Mouse (Mus musculus) embryonic facial prominence, embryonic 15.5 days (tissue): ENCODE data around the gene Dguok. TPM values are rescaled to one million over a fixed set of nuclear protein-coding genes. Genes with fewer than 3 reads are reported as not detected.

Source experiments
- ATAC-seq: fragments of 200-750 bp; cut with Nextera tagmentation; 2 replicates; pipeline ENCODE4 v1.8.0; 2017; ENCODE audit warnings: low read depth, moderate TSS enrichment; ENCODE audit not compliant: insufficient number of reproducible peaks, low FRiP score, low TSS enrichment
- H3K27ac ChIP-seq: fragments of 300-500 bp; sonication (generic); replicated peaks from 2 replicates; pipeline ENCODE4 v1.5.1; 2015; ENCODE audit warnings: mild to moderate bottlenecking, inconsistent platforms
- H3K27me3 ChIP-seq: fragments of 300-500 bp; sonication (generic); 2 replicates; pipeline ENCODE4 v1.6.1; 2015; ENCODE audit warnings: inconsistent platforms
- H3K36me3 ChIP-seq: fragments of 300-500 bp; sonication (generic); 2 replicates; pipeline ENCODE4 v1.6.1; 2015; ENCODE audit warnings: mild to moderate bottlenecking, inconsistent platforms
- H3K4me1 ChIP-seq: fragments of 300-500 bp; sonication (generic); 2 replicates; pipeline ENCODE4 v1.6.1; 2015; ENCODE audit warnings: inconsistent platforms
- H3K4me2 ChIP-seq: fragments of 300-500 bp; sonication (generic); replicated peaks from 2 replicates; pipeline ENCODE4 v1.6.1; 2015; ENCODE audit warnings: mild to moderate bottlenecking, inconsistent platforms
- H3K4me3 ChIP-seq: fragments of 300-500 bp; sonication (generic); replicated peaks from 2 replicates; pipeline ENCODE4 v1.5.1; 2015; ENCODE audit warnings: mild to moderate bottlenecking, inconsistent platforms
- H3K9ac ChIP-seq: fragments of 300-500 bp; sonication (generic); 2 replicates; pipeline ENCODE4 v1.6.1; 2015; ENCODE audit warnings: inconsistent platforms
- H3K9me3 ChIP-seq: fragments of 300-500 bp; sonication (generic); replicated peaks from 2 replicates; pipeline ENCODE4 v1.6.1; 2016; ENCODE audit warnings: inconsistent platforms
- WGBS: fragments of 180-500 bp; shearing (Covaris S2); methylation state at CpG from one replicate; pipeline ENCODE4 v1.1.7; 2015; 5-methylcytosine and 5-hydroxymethylcytosine counted together
- polyA plus RNA-seq: library from polyadenylated mRNA; unstranded; fragments of >200 nt; fragmentation: Nextera tagmentation; extraction: Ambion mirVana; gene quantifications from 2 replicates; pipeline ENCODE4 v1.2.1, GENCODE M21; 2015

Dguok gene
- polyA plus RNA-seq, 1 experiment from 2014 or later, result 90.4 TPM

DNA sequence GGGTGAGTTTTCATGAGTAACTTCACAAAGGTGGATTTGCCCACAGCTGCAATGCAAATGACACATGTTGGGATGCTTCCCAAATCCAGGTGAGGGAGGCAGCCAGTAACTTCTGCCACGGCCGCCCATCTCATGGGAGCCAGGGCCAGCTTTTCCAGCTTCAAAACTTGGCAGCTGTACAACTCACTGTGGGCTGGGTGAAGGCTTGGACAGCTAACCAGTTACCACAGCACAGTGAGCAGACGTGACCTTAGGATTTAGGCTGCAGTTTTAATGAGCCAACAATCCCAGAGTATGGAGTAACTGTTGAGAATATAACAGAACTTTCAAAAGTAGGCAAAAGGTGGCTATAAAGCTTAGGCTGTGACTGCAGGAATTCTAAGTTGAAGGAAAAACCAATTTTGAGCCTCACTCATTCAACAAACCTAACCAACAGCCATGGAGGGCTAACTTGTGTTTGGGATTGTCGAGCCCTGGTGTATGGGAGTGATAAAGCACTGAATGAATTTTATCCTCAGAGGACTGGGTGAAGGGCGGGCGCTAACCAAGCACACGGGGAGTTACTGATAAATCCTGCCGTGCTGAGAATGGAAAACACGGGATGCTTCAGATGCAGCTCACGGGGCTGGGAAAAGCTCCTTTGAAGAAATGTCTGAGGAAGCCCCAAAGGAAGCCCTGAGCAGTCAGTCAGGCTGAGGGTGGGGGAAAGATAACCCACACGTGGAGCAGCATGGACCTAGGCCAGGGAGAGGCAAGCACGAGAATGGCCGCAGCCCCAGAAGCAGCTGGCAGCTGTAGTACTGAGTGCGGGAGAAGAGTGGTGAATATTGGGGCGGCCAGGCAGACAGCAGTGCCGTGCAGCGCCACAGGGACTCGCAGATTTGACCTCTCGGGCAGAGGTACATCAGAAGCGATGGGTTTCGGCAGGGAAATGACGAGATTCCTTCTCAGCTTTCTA, 9.7 kb downstream of the Dguok start:
- Histone ChIP-seq H3K4me2 (no peak overlapping the region), H3K9ac (no peak overlapping the region), H3K4me3 (no peak overlapping the region), H3K36me3 (peaks cover 17% of the 10 kb centered on the region), H3K9me3 (no peaks in the 10 kb centered on the region), H3K27ac (peak overlapping the region; percentile 60; the same call in 1 of the 2 replicates), H3K4me1 (peaks cover 23% of the 10 kb centered on the region), H3K27me3 (no peaks in the 10 kb centered on the region)
- WGBS, result 72% methylated on average over 22 of the region's 22 CpGs
- ATAC-seq, result 0 out of 2 replicates have a peak, but pooled peaks have one; percentile 44

GRCm38 (mm10) chr6:83496009-83496752, 10.6 kb downstream of the Dguok start:
- H3K4me3 ChIP-seq, result no peak overlapping the region
- no peak overlapping the region for H3K9ac ChIP-seq
- H3K9me3 ChIP-seq, result no peaks in the 10 kb centered on the region
- peak overlapping the region; percentile 60; the same call in 1 of the 2 replicates for H3K27ac ChIP-seq
- WGBS, result 68% methylated on average over 9 of the region's 9 CpGs
- H3K4me2 ChIP-seq, result no peak overlapping the region
- ATAC-seq, result peak; percentile 66; the same call in 1 of the 2 replicates
- H3K36me3 ChIP-seq, result peaks cover 17% of the 10 kb centered on the region
- H3K27me3 ChIP-seq, result no peaks in the 10 kb centered on the region
- peaks cover 23% of the 10 kb centered on the region for H3K4me1 ChIP-seq

- no peak overlapping the region for H3K4me2 ChIP-seq
- H3K27me3 ChIP-seq, result no peaks in the 10 kb centered on the region
- no peak overlapping the region for H3K9ac ChIP-seq
- no peaks in the 10 kb centered on the region for H3K9me3 ChIP-seq
- H3K36me3 ChIP-seq, result peaks cover 46% of the 10 kb centered on the region
- no peak overlapping the region for H3K27ac ChIP-seq
- ATAC-seq, result no peak
- WGBS, result 58% methylated on average over 4 of the region's 4 CpGs
- no peak overlapping the region for H3K4me3 ChIP-seq
- H3K4me1 ChIP-seq, result peaks cover 2% of the 10 kb centered on the region
Measured at GRCm38 (mm10) chr6:83490622-83491021, 16.1 kb downstream of the Dguok start.

DNA sequence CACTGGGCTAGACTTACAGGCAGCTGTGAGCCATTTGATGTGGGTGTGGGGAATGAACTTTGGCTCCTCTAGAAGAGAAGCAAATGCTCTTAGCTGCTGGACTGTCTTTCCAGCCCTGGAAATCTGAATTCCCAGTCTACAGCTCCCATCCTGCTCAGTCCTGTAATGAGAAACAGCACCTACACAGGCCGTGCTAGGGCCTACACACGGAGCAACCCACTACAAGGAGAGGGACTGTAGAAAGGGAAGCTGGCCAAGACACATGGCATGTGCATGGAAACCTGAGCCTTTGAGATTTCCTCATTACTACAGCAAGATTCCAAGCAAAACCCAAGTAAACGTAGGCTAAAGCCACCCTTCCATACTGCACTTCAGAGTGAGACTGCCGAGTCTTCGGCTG, 18.6 kb downstream of the Dguok start:
- 47% methylated on average over 5 of the region's 5 CpGs for WGBS
- H3K36me3 ChIP-seq, result peaks cover 53% of the 10 kb centered on the region
- H3K4me2 ChIP-seq, result no peak overlapping the region
- no peak for ATAC-seq
- no peak overlapping the region for H3K9ac ChIP-seq
- no peaks in the 10 kb centered on the region for H3K9me3 ChIP-seq
- peak overlapping the region; percentile 17; the same call in 1 of the 2 replicates for H3K27ac ChIP-seq
- no peaks in the 10 kb centered on the region for H3K27me3 ChIP-seq
- no peaks in the 10 kb centered on the region; the same call in 1 of the 2 replicates for H3K4me1 ChIP-seq
- H3K4me3 ChIP-seq, result no peak overlapping the region

DNA sequence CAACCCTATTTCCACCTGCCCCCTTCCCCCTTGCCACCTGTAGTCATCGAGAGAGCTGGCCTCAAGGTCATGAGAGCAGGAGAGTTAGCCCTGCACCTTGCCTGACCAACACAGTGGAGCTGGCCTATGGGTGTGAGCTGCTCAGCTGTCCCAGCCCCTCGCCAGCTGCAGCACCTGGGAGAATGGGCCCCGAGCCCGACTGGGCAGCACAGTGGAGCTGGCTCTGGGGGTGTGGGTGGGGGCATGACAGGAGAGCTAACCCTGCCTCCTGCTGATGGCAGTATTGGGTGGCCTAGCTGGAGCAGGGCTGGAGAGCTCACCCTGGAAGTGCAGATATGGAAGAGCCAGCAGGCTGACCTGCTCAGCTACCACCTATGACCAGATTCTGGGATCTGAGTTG, 19.5 kb downstream of the Dguok start:
- 81% methylated on average over 4 of the region's 4 CpGs for WGBS
- Histone ChIP-seq H3K4me3 (no peak overlapping the region), H3K9me3 (no peaks in the 10 kb centered on the region), H3K4me1 (no peaks in the 10 kb centered on the region; the same call in 1 of the 2 replicates), H3K27me3 (no peaks in the 10 kb centered on the region), H3K36me3 (peaks cover 53% of the 10 kb centered on the region), H3K9ac (no peak overlapping the region), H3K4me2 (no peak overlapping the region), H3K27ac (no peak overlapping the region)
- no peak for ATAC-seq

DNA sequence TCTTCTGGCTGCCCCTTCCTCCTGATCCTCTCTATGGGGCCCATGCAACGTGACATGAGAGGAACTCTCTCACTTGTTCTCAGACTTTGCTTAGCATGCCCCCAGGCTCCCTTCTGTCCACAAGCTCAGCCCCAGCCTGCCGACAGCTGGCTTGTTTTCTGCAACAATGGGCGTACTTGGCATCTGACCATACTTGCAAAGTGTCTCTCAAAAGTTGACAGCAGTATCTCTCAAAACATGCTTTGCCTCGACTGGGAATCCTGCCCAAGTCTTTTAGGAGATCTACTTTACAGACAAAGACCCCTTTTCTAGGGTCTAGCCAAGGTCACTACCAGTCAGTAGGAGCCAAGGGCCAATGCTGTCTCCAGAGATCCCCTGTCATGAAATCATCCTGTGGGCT, 20.9 kb downstream of the Dguok start:
- no peaks in the 10 kb centered on the region for H3K27me3 ChIP-seq
- no peaks in the 10 kb centered on the region; the same call in 1 of the 2 replicates for H3K4me1 ChIP-seq
- ATAC-seq, result no peak
- peaks cover 68% of the 10 kb centered on the region for H3K36me3 ChIP-seq
- H3K9me3 ChIP-seq, result no peaks in the 10 kb centered on the region
- no peak overlapping the region for H3K4me3 ChIP-seq
- WGBS, result 39% methylated on average over 4 of the region's 4 CpGs
- H3K4me2 ChIP-seq, result no peak overlapping the region
- H3K9ac ChIP-seq, result no peak overlapping the region
- no peak overlapping the region for H3K27ac ChIP-seq

- H3K4me3 ChIP-seq, result no peak overlapping the region
Measured at GRCm38 (mm10) chr6:83483776-83484175, 23.0 kb downstream of the Dguok start.

GRCm38 (mm10) chr6:83482418-83483085, 24.2 kb downstream of the Dguok start:
- ATAC-seq, result no peak
- WGBS, result 72% methylated on average over 10 of the region's 10 CpGs
- no peak overlapping the region for H3K27ac ChIP-seq
- no peak overlapping the region for H3K4me3 ChIP-seq
- no peak overlapping the region for H3K4me2 ChIP-seq
- H3K9me3 ChIP-seq, result no peaks in the 10 kb centered on the region
- peaks cover 69% of the 10 kb centered on the region for H3K36me3 ChIP-seq
- H3K9ac ChIP-seq, result no peak overlapping the region
- H3K27me3 ChIP-seq, result no peaks in the 10 kb centered on the region
- no peaks in the 10 kb centered on the region for H3K4me1 ChIP-seq

More at GRCm38 (mm10) chr6:83483776-83484175, 23.0 kb downstream of the Dguok start:
- Histone ChIP-seq H3K4me1 (no peaks in the 10 kb centered on the region; the same call in 1 of the 2 replicates), H3K27ac (no peak overlapping the region), H3K27me3 (no peaks in the 10 kb centered on the region), H3K9ac (no peak overlapping the region), H3K4me2 (no peak overlapping the region), H3K9me3 (no peaks in the 10 kb centered on the region), H3K36me3 (peaks cover 69% of the 10 kb centered on the region)
- 95% methylated on average over 7 of the region's 7 CpGs for whole genome bisulfite sequencing
- ATAC-seq, result no peak

DNA sequence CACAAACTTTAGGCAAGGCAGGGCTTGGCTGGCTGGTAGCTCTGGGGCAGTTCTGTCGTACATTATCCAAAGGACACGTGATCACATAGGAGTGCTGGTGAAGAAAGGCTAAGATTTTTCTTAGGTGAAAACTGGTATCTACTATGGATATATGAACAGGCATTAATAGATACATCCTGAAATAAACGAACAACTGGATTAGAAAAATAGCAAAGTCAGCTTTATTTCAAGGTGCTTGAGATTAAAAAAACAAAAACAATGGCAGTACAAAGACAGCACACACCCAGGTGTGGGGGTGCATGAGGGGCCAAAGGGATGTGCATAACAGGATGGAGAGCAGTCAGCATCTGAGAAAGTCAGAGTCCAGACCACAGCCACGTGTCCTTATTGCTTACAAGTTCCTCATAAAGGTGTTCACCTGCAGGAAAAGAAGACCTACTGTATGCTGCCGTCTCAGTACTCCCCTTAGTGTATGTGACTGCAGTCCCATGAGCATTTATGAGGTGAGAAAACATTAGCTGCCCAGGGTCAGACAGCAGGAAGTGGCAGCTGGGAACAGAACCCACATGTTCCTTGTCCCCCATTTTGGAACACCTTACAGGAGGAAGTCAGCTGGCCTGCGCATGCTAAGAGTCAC, 26.6 kb downstream of the Dguok start:
- Histone ChIP-seq H3K36me3 (peaks cover 55% of the 10 kb centered on the region), H3K9ac (no peak overlapping the region), H3K9me3 (no peaks in the 10 kb centered on the region), H3K27me3 (no peaks in the 10 kb centered on the region), H3K4me2 (no peak overlapping the region), H3K4me1 (no peaks in the 10 kb centered on the region), H3K27ac (no peak overlapping the region), H3K4me3 (no peak overlapping the region)
- 91% methylated on average over 6 of the region's 6 CpGs for WGBS
- ATAC-seq, result no peak

GRCm38 (mm10) chr6:83479193-83479592, 27.6 kb downstream of the Dguok start:
- Histone ChIP-seq H3K9ac (no peak overlapping the region), H3K4me2 (no peak overlapping the region), H3K4me1 (no peaks in the 10 kb centered on the region), H3K36me3 (peaks cover 47% of the 10 kb centered on the region), H3K27ac (no peak overlapping the region), H3K27me3 (no peaks in the 10 kb centered on the region), H3K4me3 (no peak overlapping the region), H3K9me3 (no peaks in the 10 kb centered on the region)
- 79% methylated on average over 2 of the region's 2 CpGs for WGBS
- ATAC-seq, result no peak
